Mouse (Mus musculus) right cerebral cortex, adult 18-20 months (tissue): ENCODE data around the gene Nars2.

Source experiments
- DNase-seq: peaks from one replicate; pipeline ENCODE4 v3.0.0; 2022; ENCODE audit warnings: mixed read lengths

Nars2 gene

GRCm38 (mm10) chr7:96971027-96971996 is 20.0 kb downstream of the Nars2 start:
- DNase-seq, result no peak

- DNase-seq, result no peak
These were observed 21.0 kb downstream of the Nars2 start for GRCm38 (mm10) chr7:96972138-96972904.

GRCm38 (mm10) chr7:96975914-96976313 is 24.6 kb downstream of the Nars2 start:
- DNase-seq, result no peak

GRCm38 (mm10) chr7:96977209-96977608 is 25.9 kb downstream of the Nars2 start:
- DNase-seq, result no peak

GRCm38 (mm10) chr7:96981366-96981765 is 30.1 kb downstream of the Nars2 start:
- DNase-seq, result no peak

GRCm38 (mm10) chr7:96983660-96984347 is 32.5 kb downstream of the Nars2 start:
- DNase-seq, result peak; percentile 44

GRCm38 (mm10) chr7:96985798-96986197 is 34.5 kb downstream of the Nars2 start:
- DNase-seq, result peak; percentile 60

GRCm38 (mm10) chr7:96986795-96987445 is 35.6 kb downstream of the Nars2 start:
- no peak for DNase-seq

GRCm38 (mm10) chr7:96987676-96988075 is 36.4 kb downstream of the Nars2 start:
- peak; percentile 13 for DNase-seq

- no peak for DNase-seq
These were observed 61.7 kb downstream of the Nars2 start for GRCm38 (mm10) chr7:97012956-97013355.

- no peak for DNase-seq
These were observed 66.7 kb downstream of the Nars2 start for GRCm38 (mm10) chr7:97018005-97018404.

- DNase-seq, result no peak
These were observed 67.1 kb downstream of the Nars2 start for GRCm38 (mm10) chr7:97018418-97018817.

- DNase-seq, result no peak
These were observed 68.0 kb downstream of the Nars2 start for GRCm38 (mm10) chr7:97019303-97019702.

GRCm38 (mm10) chr7:97026772-97027358 is 75.6 kb downstream of the Nars2 start:
- DNase-seq, result no peak

- no peak for DNase-seq
These were observed 77.8 kb downstream of the Nars2 start for GRCm38 (mm10) chr7:97029151-97029550.

- peak; percentile 8 for DNase-seq
These were observed 81.1 kb downstream of the Nars2 start for GRCm38 (mm10) chr7:97032412-97032811.

- no peak for DNase-seq
These were observed 88.3 kb downstream of the Nars2 start for GRCm38 (mm10) chr7:97039641-97040040.

- DNase-seq, result no peak
These were observed 90.7 kb downstream of the Nars2 start for GRCm38 (mm10) chr7:97041868-97042449.

- DNase-seq, result no peak
These were observed 91.7 kb downstream of the Nars2 start for GRCm38 (mm10) chr7:97042981-97043380.

- DNase-seq, result no peak
These were observed 109.7 kb downstream of the Nars2 start for GRCm38 (mm10) chr7:97060966-97061365.

GRCm38 (mm10) chr7:97071512-97071911 is 120.2 kb downstream of the Nars2 start:
- no peak for DNase-seq

GRCm38 (mm10) chr7:97072061-97072460 is 120.8 kb downstream of the Nars2 start:
- no peak for DNase-seq
